Mouse (Mus musculus) myocyte (in vitro differentiated cells): ENCODE data around the gene St3gal6.

Source experiments
- E2F4 ChIP-seq: IDR thresholded peaks from one replicate; pipeline ENCODE4 v1.6.1; 2011; ENCODE audit warnings: mild to moderate bottlenecking, control low read depth, moderate library complexity; ENCODE audit not compliant: insufficient read depth
- MYOD1 ChIP-seq, 3 experiments: IDR thresholded peaks; one replicate each; pipeline ENCODE4 v1.6.1; 2011; ENCODE audit warnings: control low read depth in 2 of 3, low read depth in 2 of 3, mild to moderate bottlenecking in 2 of 3, moderate library complexity in 1 of 3; ENCODE audit not compliant: insufficient read length in 2 of 3, control insufficient read depth in 1 of 3
- POLR2A ChIP-seq: IDR thresholded peaks from one replicate; pipeline ENCODE4 v1.6.1; 2011; ENCODE audit warnings: low read depth, mild to moderate bottlenecking, control low read depth, moderate library complexity; ENCODE audit not compliant: insufficient read length
- POLR2AphosphoS2 ChIP-seq: IDR thresholded peaks from one replicate; pipeline ENCODE4 v1.6.1; 2011; ENCODE audit warnings: low read depth, control low read depth; ENCODE audit not compliant: insufficient read length

GRCm38 (mm10) chr16:58533742-58534141 lies 9.7 kb upstream of the St3gal6 start:
- TF ChIP-seq E2F4 (no peak), MYOD1 (IDR thresholded peaks at IDR 0.05; ENCODE audit: control insufficient read depth in 1 of 3, insufficient read length in 2 of 3, low read depth in 2 of 3) (no peak), POLR2AphosphoS2 (no peak), POLR2A (no peak)
